Mouse (Mus musculus): ENCODE data around the gene Ephb3. TPM values are rescaled to one million over a fixed set of nuclear protein-coding genes. Genes with fewer than 3 reads are reported as not detected.

Ephb3 gene
- 0.22 TPM for polyA plus RNA-seq (2014; fragmentation: Illumina TruSeq; extraction: RNeasy Lipid Tissue Mini Kit (QIAGEN cat#74804); ENCODE audit: low read depth, low replicate concordance)

GRCm38 (mm10) chr16:21204367-21205092, at the start of gene Ephb3:
Gene Ephb3, plus strand, starts transcription at chr16:21204755.

Other genes starting within 250 kb of the Ephb3 start
- not detected for gene Teddm3, start 50.8 kb upstream of the Ephb3 start, polyA plus RNA-seq (2014; fragmentation: Illumina TruSeq; extraction: RNeasy Lipid Tissue Mini Kit (QIAGEN cat#74804); ENCODE audit: low read depth, low replicate concordance)
- gene Vps8, start 218.4 kb downstream of the Ephb3 start, polyA plus RNA-seq (2014; fragmentation: Illumina TruSeq; extraction: RNeasy Lipid Tissue Mini Kit (QIAGEN cat#74804); ENCODE audit: low read depth, low replicate concordance) = 30.6 TPM